Mouse (Mus musculus) left cerebral cortex, adult 18-20 months (tissue): ENCODE results near the gene 1700015F17Rik. TPM values are rescaled to one million over a fixed set of nuclear protein-coding genes. Genes with fewer than 3 reads are reported as not detected.

Experiments used
- DNase-seq, 2 experiments: peaks; one replicate each; pipeline ENCODE4 v3.0.0; 2021 to 2022; ENCODE audit warnings: low spot score in 2 of 2, mixed read lengths in 1 of 2
- total RNA-seq, 2 experiments: library from RNA; stranded (reverse); gene quantifications; 2 replicates each; pipeline ENCODE4 v1.2.3; 2021

1700015F17Rik gene
- total RNA-seq, 2 experiments from 2014 or later, result 1.1 TPM; not detected in 1

DNA sequence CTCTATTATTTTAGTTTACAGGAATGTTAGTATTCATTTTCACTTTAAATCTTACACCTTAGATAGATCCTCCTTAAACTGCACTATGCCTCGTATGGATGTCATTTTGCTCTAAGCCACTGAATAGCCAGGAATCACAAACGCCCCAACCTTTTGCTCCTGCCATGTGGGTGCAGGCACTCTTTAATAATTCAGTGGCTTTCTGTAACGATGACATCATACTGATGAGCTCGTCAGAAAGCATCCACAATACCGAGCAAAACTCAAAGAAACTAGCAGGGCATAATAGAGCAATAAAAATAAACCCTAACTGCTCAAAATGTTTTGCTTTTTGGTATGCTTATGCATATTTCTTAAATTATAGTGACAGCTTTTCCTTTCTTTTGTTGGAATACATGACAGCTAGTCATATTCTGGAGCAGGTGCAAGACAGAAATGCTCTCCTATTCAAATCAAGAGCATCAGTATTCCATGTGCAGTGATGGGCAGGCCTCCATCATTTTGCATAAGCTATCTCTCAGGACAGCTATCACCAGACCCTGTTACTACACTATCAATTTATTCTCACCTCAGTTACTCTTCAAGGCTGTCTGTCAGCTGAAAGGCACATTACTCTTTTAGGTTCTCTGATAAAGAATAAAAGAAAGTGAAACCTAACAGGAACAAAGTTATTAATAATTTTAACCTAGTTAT, 47.1 kb downstream of the 1700015F17Rik start:
- DNase-seq, result no peak

DNA sequence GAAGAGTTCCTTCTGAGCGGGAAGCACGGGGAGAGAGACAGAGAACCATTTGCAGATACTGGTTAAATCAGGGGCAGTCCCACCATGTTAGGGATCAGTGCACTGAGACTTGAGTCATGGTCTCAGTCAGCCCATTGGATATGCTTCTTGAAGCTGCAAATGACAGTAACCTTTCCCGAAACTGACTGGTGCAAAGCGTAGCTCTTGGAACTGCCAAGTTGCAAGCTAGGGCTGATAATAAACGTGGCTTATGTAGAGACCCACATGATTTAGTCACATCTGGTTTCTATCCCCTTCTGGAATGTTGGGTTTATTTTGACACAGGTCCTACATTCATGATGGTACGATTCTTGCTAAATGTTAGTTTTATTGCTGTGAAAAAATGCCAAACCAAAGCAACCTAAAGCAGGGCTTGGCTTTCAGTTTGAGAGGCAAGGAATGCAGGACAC, 55.2 kb downstream of the 1700015F17Rik start:
- no peak for DNase-seq

DNA sequence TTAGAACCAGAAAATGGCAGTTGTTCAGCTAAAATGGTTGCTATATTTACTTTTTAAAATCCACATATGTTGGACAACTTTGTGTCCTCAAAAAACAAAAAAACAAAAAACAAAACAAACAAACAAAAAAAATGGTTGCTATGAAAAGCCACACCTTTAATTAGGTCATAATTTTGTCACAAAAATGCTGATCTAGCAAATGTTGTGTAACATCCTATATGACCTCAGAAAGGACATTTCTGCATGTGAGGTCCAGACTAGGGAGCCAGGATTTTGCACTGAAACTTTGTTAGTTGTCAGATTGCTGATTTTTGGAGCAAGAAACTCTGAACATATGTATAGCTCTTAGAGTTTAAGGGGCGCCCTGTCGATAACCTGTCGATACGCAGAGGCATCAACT, 55.9 kb downstream of the 1700015F17Rik start:
- DNase-seq, result no peak

DNA sequence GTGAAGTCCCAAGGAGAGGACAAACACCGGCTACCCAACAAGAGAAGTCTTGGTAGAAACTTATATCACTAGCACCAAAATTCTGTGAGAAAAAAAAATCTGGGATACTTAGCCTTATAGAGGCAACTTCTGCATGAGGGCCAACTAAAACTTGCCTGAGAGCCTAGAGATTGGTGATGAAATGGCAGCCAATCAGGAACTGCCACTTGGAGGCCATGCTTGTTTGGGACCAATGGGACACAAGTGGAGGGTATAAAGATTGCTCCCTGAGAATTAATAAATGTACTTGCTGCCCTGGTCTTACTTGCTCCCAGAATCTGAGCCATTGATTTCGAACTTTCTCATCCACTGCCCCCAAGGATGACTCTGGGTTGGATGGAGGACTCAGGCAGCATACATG, 57.5 kb downstream of the 1700015F17Rik start:
- DNase-seq, result no peak

- no peak for DNase-seq
Measured at GRCm38 (mm10) chr5:5419992-5420455, 58.9 kb downstream of the 1700015F17Rik start, which contains the start of gene Cdk14. Gene Cdk14 (minus strand): TSS chr5:5420312.

DNA sequence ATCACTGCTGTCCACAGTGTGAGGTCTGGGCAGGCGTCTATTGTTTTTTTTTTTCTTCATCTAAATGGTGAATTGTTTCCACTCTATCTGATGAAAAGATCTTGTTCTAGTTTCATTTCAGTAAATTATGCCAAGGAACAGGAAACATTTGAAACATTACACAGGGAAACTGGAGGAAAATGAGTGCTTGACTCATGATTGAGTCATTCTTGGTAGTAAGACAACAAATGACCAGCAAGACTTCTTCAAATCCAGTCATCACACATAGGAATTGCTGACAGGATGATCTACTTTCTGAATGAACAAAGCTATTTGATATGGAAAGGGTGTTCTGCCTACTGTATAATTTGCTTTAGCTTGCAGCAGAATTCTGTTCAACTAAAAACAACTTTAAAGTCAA, 59.7 kb downstream of the 1700015F17Rik start:
- no peak for DNase-seq

DNA sequence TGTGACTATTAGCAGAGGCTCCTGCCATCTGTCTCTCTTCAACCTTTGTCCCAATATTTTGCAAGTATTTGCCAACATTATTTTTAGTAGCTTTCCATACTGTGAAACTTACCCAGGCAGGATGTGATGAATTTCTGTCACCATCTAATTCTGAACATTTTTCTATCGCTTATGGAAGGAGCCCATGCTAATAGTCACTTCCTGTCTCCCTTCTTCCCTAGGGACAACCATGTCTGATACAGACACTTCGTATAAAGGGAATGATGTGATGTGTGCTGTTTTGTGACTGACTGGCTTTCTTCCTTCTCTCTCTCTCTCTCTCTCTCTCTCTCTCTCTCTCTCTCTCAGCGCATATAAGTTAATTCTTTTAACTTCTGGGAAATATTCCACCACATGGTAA, 64.1 kb downstream of the 1700015F17Rik start:
- no peak for DNase-seq

DNA sequence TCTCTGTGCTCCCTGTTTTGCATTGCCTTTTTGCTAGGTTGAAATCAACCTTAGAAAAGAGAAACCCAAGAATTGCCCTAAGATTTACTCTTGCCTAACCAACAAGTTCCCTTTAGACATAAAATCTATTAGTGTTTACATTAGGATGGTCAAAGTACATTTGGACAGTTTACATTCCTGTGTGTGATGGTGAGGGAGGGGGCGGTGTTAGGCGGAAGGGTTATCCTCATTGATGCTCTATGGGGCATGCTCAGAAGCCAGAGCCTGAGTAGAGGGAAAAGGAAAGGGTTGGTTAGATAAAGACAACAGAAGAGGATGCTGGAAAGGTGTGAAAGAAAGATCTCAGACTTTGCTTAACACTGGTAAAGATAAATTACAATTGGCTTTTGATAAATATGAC, 67.1 kb downstream of the 1700015F17Rik start:
- no peak for DNase-seq

DNA sequence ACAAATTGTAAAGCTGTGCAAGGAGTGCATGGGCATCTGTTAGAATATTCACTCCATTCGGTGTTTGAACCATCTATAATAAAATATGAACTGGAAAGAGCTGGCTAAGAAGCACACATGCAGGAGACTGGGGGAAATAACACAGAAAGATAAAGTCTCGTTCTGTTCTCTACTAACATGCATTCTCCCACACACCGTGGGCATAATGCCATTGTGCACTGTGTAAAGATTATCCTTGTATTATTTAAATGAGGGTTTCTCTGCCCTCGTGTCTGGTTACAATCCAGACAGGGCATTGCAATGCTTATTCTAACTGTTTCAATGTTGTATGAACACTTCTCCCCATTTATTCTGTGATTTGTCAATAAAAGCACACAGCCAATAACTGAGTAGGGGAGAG, 77.0 kb downstream of the 1700015F17Rik start:
- peak; percentile 25 to 42 for DNase-seq

DNA sequence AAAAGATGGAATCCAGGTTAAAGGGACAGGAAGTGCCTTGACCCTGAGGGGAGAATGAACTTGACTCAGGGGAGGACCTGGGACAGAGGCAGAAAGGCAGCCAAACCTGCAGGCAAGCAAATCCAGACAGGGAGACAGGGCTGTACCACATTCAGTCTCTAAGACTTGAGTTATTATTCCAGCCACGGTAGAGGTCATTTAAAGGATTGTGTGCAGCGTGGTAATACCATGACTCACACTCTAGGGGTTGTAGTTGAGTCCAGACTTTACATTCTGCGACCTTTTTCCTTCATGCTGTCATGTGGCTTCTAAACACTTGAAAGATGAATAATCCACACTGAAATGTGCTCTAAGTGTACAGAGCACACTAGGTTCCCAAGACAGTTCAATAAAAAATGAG, 86.2 kb downstream of the 1700015F17Rik start:
- no peak for DNase-seq

Other genes with a start within 250 kb of the 1700015F17Rik start
- 100 to 1,000 TPM; 209 to 215 TPM for gene Cdk14, start 58.8 kb downstream of the 1700015F17Rik start, total RNA-seq
- gene Cldn12, start 35.8 kb upstream of the 1700015F17Rik start, total RNA-seq, result 10 to 100 TPM; 42.7 to 50.0 TPM
- gene Gtpbp10, start 80.4 kb upstream of the 1700015F17Rik start, total RNA-seq, result 1 to 10 TPM; 9.4 to 9.7 TPM
- not detected for gene Gm8773, start 94.7 kb upstream of the 1700015F17Rik start, total RNA-seq
- 10 to 100 TPM; 19.7 to 21.8 TPM for gene Cfap69, start 185.1 kb upstream of the 1700015F17Rik start, total RNA-seq
- 10 to 100 TPM in 1 of 2 experiments, 1 to 10 TPM in 1; 8.4 to 10.7 TPM for gene Steap2, start 215.4 kb upstream of the 1700015F17Rik start, total RNA-seq